Mouse (Mus musculus) small intestine, adult 2 months (tissue): Measurements from ENCODE around the gene Snx33.

Source experiments
- CTCF ChIP-seq: fragments of 200-500 bp; IDR thresholded peaks from 2 replicates; pipeline ENCODE4 v1.5.1; 2012; ENCODE audit warnings: low read depth, mild to moderate bottlenecking, control low read depth, inconsistent platforms, low read length, moderate library complexity, mixed read lengths; ENCODE audit not compliant: insufficient replicate concordance, insufficient read length; ENCODE audit errors: extremely low read depth
- POLR2A ChIP-seq: fragments of 200-500 bp; IDR thresholded peaks from 2 replicates; pipeline ENCODE4 v1.6.1; 2012; ENCODE audit warnings: low read depth, mild to moderate bottlenecking, control low read depth, inconsistent platforms, low read length, moderate library complexity

DNA sequence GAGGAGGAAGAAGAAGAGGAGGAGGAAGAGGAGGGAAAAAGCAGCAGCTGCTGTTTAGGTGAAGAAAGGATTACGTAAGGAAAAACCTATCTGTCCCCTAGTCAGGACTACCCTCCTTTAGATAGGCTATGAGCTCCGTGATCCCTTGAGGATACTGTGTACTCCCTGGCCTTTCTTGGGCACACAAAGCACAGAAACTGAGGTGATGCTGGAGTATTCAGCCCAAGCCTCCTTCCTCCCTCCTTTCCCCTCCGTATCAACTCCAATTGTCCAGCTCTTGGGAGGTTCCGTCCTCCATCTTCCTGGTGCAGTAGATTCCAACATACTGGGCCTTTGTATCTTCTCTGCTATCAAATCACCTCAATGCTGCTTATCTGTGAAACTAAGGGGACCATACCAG lies 5.4 kb downstream of the Snx33 start:
- TF ChIP-seq CTCF: no peak
- no peak for TF ChIP-seq POLR2A
